Mouse (Mus musculus): ENCODE measurements at regions not wholly inside any gene's neighbourhood (a gene's known extent, or its start where the extent isn't known, plus 50 kb on each side); places are given as distances from the start of the nearest gene placed in this dataset.
A peak's percentile ranks its signal among the peaks of the same experiment; 100 is the strongest.

- no peak for DNase-seq (ENCODE audit: low spot score in 2 of 2)
Observed at GRCm38 (mm10) chr7:40422125-40422524, 476.0 kb upstream of the Vstm2b start.

- DNase-seq (ENCODE audit: low spot score in 2 of 2), result no peak
Observed at GRCm38 (mm10) chr7:40429416-40429815, 468.7 kb upstream of the Vstm2b start.

GRCm38 (mm10) chr7:40433906-40434305 is 464.2 kb upstream of the Vstm2b start:
- DNase-seq (ENCODE audit: low spot score in 2 of 2), result no peak

- DNase-seq (ENCODE audit: low spot score in 2 of 2), result no peak
Observed at GRCm38 (mm10) chr7:40441128-40441527, 457.0 kb upstream of the Vstm2b start.

GRCm38 (mm10) chr7:40441786-40442185 is 456.3 kb upstream of the Vstm2b start:
- no peak for DNase-seq (ENCODE audit: low spot score in 2 of 2)

- DNase-seq (ENCODE audit: low spot score in 2 of 2), result no peak
Observed at GRCm38 (mm10) chr7:40466382-40466781, 431.7 kb upstream of the Vstm2b start.

- DNase-seq (ENCODE audit: low spot score in 2 of 2), result no peak
Observed at GRCm38 (mm10) chr7:40487256-40487655, 410.9 kb upstream of the Vstm2b start.

GRCm38 (mm10) chr7:40522703-40523267 is 375.3 kb upstream of the Vstm2b start:
- no peak for DNase-seq (ENCODE audit: low spot score in 2 of 2)

GRCm38 (mm10) chr7:40536601-40537000 is 361.5 kb upstream of the Vstm2b start:
- no peak for DNase-seq (ENCODE audit: low spot score in 2 of 2)

- DNase-seq (ENCODE audit: low spot score in 2 of 2), result no peak
Observed at GRCm38 (mm10) chr7:40537621-40538020, 360.5 kb upstream of the Vstm2b start.

GRCm38 (mm10) chr7:40539789-40540188 is 358.3 kb upstream of the Vstm2b start:
- DNase-seq (ENCODE audit: low spot score in 2 of 2), result no peak

GRCm38 (mm10) chr7:40541283-40541682 is 356.8 kb upstream of the Vstm2b start:
- no peak for DNase-seq (ENCODE audit: low spot score in 2 of 2)

GRCm38 (mm10) chr7:40563447-40564118 is 334.5 kb upstream of the Vstm2b start:
- no peak for DNase-seq (ENCODE audit: low spot score in 2 of 2)

GRCm38 (mm10) chr7:40575971-40576370 is 322.2 kb upstream of the Vstm2b start:
- no peak for DNase-seq (ENCODE audit: low spot score in 2 of 2)

GRCm38 (mm10) chr7:40577365-40577764 is 320.8 kb upstream of the Vstm2b start:
- DNase-seq (ENCODE audit: low spot score in 2 of 2), result no peak

GRCm38 (mm10) chr7:40620761-40621160 is 277.4 kb upstream of the Vstm2b start:
- no peak for DNase-seq (ENCODE audit: low spot score in 2 of 2)

- peak in 1 of 2 experiments; percentile 26 for DNase-seq (ENCODE audit: low spot score in 2 of 2)
Observed at GRCm38 (mm10) chr7:40622811-40623210, 275.3 kb upstream of the Vstm2b start.

GRCm38 (mm10) chr7:40623286-40623685 is 274.8 kb upstream of the Vstm2b start:
- no peak for DNase-seq (ENCODE audit: low spot score in 2 of 2)

GRCm38 (mm10) chr7:40636369-40636768 is 261.8 kb upstream of the Vstm2b start:
- DNase-seq (ENCODE audit: low spot score in 2 of 2), result no peak

GRCm38 (mm10) chr7:40654982-40655381 is 243.1 kb upstream of the Vstm2b start:
- no peak for DNase-seq (ENCODE audit: low spot score in 2 of 2)

GRCm38 (mm10) chr7:40655391-40655790 is 242.7 kb upstream of the Vstm2b start:
- DNase-seq (ENCODE audit: low spot score in 2 of 2), result no peak

GRCm38 (mm10) chr7:40659662-40660061 is 238.5 kb upstream of the Vstm2b start:
- DNase-seq (ENCODE audit: low spot score in 2 of 2), result no peak

- DNase-seq (ENCODE audit: low spot score in 2 of 2), result no peak
Observed at GRCm38 (mm10) chr7:40663781-40664180, 234.3 kb upstream of the Vstm2b start.

- DNase-seq (ENCODE audit: low spot score in 2 of 2), result no peak
Observed at GRCm38 (mm10) chr7:40666625-40667024, 231.5 kb upstream of the Vstm2b start.

Measured in urinary bladder, postnatal 4 days (tissue).